Mouse (Mus musculus): ENCODE measurements around the gene Capn9. TPM values are rescaled to one million over a fixed set of nuclear protein-coding genes. Genes with fewer than 3 reads are reported as not detected.

Capn9 gene
- polyA plus RNA-seq, 1 experiment from 2014 or later: 0.39 TPM

- Histone ChIP-seq H3K4me2 (ENCODE audit: low read depth, low read length) (peak overlapping the region; percentile 27), H3K4me1 (ENCODE audit: control insufficient read depth, insufficient read depth, low read length) (peaks cover 57% of the 10 kb centered on the region), H3K4me3 (ENCODE audit: low read length) (no peak overlapping the region), H3K27me3 (ENCODE audit: control insufficient read depth, insufficient read depth, low read length) (no peaks in the 10 kb centered on the region), H3K9ac (ENCODE audit: low read length) (peak overlapping the region; percentile 65), H3K27ac (ENCODE audit: low read length) (peak overlapping the region; percentile 98), H3K36me3 (ENCODE audit: control insufficient read depth, insufficient read depth) (peaks cover 16% of the 10 kb centered on the region), H3K9me3 (replicated peaks; ENCODE audit: control insufficient read depth, low read length) (no peaks in the 10 kb centered on the region)
- WGBS: 15% methylated on average over 18 of the region's 18 CpGs
- ATAC-seq (replicated peaks; ENCODE audit: extremely low read depth, insufficient read depth, low FRiP score): peak; percentile 94
Observed at GRCm38 (mm10) chr8:124643540-124644339, 67.8 kb downstream of the Capn9 start.

GRCm38 (mm10) chr8:124648311-124648710 is 72.4 kb downstream of the Capn9 start:
- ATAC-seq (replicated peaks; ENCODE audit: extremely low read depth, insufficient read depth, low FRiP score): no peak
- Histone ChIP-seq H3K27me3 (ENCODE audit: control insufficient read depth, insufficient read depth, low read length) (no peaks in the 10 kb centered on the region), H3K4me3 (ENCODE audit: low read length) (no peak overlapping the region), H3K4me1 (ENCODE audit: control insufficient read depth, insufficient read depth, low read length) (peaks cover 75% of the 10 kb centered on the region), H3K9ac (ENCODE audit: low read length) (no peak overlapping the region), H3K27ac (ENCODE audit: low read length) (peak overlapping the region; percentile 70), H3K4me2 (ENCODE audit: low read depth, low read length) (no peak overlapping the region), H3K36me3 (ENCODE audit: control insufficient read depth, insufficient read depth) (peaks cover 12% of the 10 kb centered on the region; the same call in 1 of the 2 replicates), H3K9me3 (replicated peaks; ENCODE audit: control insufficient read depth, low read length) (no peaks in the 10 kb centered on the region)

GRCm38 (mm10) chr8:124651776-124652175 is 75.9 kb downstream of the Capn9 start:
- Histone ChIP-seq H3K4me1 (ENCODE audit: control insufficient read depth, insufficient read depth, low read length) (peaks cover 79% of the 10 kb centered on the region), H3K27me3 (ENCODE audit: control insufficient read depth, insufficient read depth, low read length) (no peaks in the 10 kb centered on the region), H3K9me3 (replicated peaks; ENCODE audit: control insufficient read depth, low read length) (no peaks in the 10 kb centered on the region), H3K4me2 (ENCODE audit: low read depth, low read length) (no peak overlapping the region; the same call in 1 of the 2 replicates), H3K9ac (ENCODE audit: low read length) (peak overlapping the region; percentile 33), H3K36me3 (ENCODE audit: control insufficient read depth, insufficient read depth) (peaks cover 13% of the 10 kb centered on the region; the same call in 1 of the 2 replicates), H3K27ac (ENCODE audit: low read length) (peak overlapping the region; percentile 99), H3K4me3 (ENCODE audit: low read length) (no peak overlapping the region)
- WGBS: 77% methylated on average over 20 of the region's 20 CpGs
- ATAC-seq (replicated peaks; ENCODE audit: extremely low read depth, insufficient read depth, low FRiP score): no peak

- H3K27ac ChIP-seq (ENCODE audit: low read length): peak overlapping the region; percentile 99
- H3K4me2 ChIP-seq (ENCODE audit: low read depth, low read length): peak overlapping the region; percentile 36
- peaks cover 83% of the 10 kb centered on the region for H3K4me1 ChIP-seq (ENCODE audit: control insufficient read depth, insufficient read depth, low read length)
- ATAC-seq (replicated peaks; ENCODE audit: extremely low read depth, insufficient read depth, low FRiP score): peak; percentile 88
- no peak overlapping the region for H3K4me3 ChIP-seq (ENCODE audit: low read length)
- 16% methylated on average over 4 of the region's 4 CpGs for WGBS
- H3K9ac ChIP-seq (ENCODE audit: low read length): peak overlapping the region; percentile 59
- peaks cover 13% of the 10 kb centered on the region; the same call in 1 of the 2 replicates for H3K36me3 ChIP-seq (ENCODE audit: control insufficient read depth, insufficient read depth)
- no peaks in the 10 kb centered on the region for H3K27me3 ChIP-seq (ENCODE audit: control insufficient read depth, insufficient read depth, low read length)
- no peaks in the 10 kb centered on the region for H3K9me3 ChIP-seq (replicated peaks; ENCODE audit: control insufficient read depth, low read length)
Observed at GRCm38 (mm10) chr8:124652546-124652945, 76.6 kb downstream of the Capn9 start.

GRCm38 (mm10) chr8:124653568-124654475 is 77.9 kb downstream of the Capn9 start:
- H3K4me1 ChIP-seq (ENCODE audit: control insufficient read depth, insufficient read depth, low read length): peaks cover 88% of the 10 kb centered on the region
- WGBS: 37% methylated on average over 28 of the region's 28 CpGs

GRCm38 (mm10) chr8:124657961-124658360 is 82.0 kb downstream of the Capn9 start:
- peak; percentile 50; the same call in 1 of the 2 replicates for ATAC-seq (replicated peaks; ENCODE audit: extremely low read depth, insufficient read depth, low FRiP score)
- Histone ChIP-seq H3K36me3 (ENCODE audit: control insufficient read depth, insufficient read depth) (0 out of 2 replicates have a peak, but pooled peaks cover 4% of the 10 kb centered on the region), H3K4me1 (ENCODE audit: control insufficient read depth, insufficient read depth, low read length) (peaks cover 82% of the 10 kb centered on the region), H3K9me3 (replicated peaks; ENCODE audit: control insufficient read depth, low read length) (no peaks in the 10 kb centered on the region), H3K9ac (ENCODE audit: low read length) (peak overlapping the region; percentile 59), H3K27ac (ENCODE audit: low read length) (peak overlapping the region; percentile 96), H3K4me3 (ENCODE audit: low read length) (peak overlapping the region; percentile 26), H3K4me2 (ENCODE audit: low read depth, low read length) (peak overlapping the region; percentile 56), H3K27me3 (ENCODE audit: control insufficient read depth, insufficient read depth, low read length) (no peaks in the 10 kb centered on the region)
- WGBS: 35% methylated on average over 7 of the region's 7 CpGs

More at GRCm38 (mm10) chr8:124653568-124654475, 77.9 kb downstream of the Capn9 start:
- peak overlapping the region; percentile 49 for H3K4me2 ChIP-seq (ENCODE audit: low read depth, low read length)
- no peak for ATAC-seq (replicated peaks; ENCODE audit: extremely low read depth, insufficient read depth, low FRiP score)
- peak overlapping the region; percentile 99 for H3K27ac ChIP-seq (ENCODE audit: low read length)
- H3K27me3 ChIP-seq (ENCODE audit: control insufficient read depth, insufficient read depth, low read length): no peaks in the 10 kb centered on the region
- peaks cover 13% of the 10 kb centered on the region; the same call in 1 of the 2 replicates for H3K36me3 ChIP-seq (ENCODE audit: control insufficient read depth, insufficient read depth)
- H3K9ac ChIP-seq (ENCODE audit: low read length): peak overlapping the region; percentile 30
- H3K4me3 ChIP-seq (ENCODE audit: low read length): no peak overlapping the region; the same call in 1 of the 2 replicates
- no peaks in the 10 kb centered on the region for H3K9me3 ChIP-seq (replicated peaks; ENCODE audit: control insufficient read depth, low read length)

- Histone ChIP-seq H3K27me3 (ENCODE audit: control insufficient read depth, insufficient read depth, low read length) (no peaks in the 10 kb centered on the region), H3K4me2 (ENCODE audit: low read depth, low read length) (peak overlapping the region; percentile 56), H3K36me3 (ENCODE audit: control insufficient read depth, insufficient read depth) (0 out of 2 replicates have a peak, but pooled peaks cover 4% of the 10 kb centered on the region), H3K4me3 (ENCODE audit: low read length) (peak overlapping the region; percentile 26), H3K27ac (ENCODE audit: low read length) (peak overlapping the region; percentile 96), H3K9me3 (replicated peaks; ENCODE audit: control insufficient read depth, low read length) (no peaks in the 10 kb centered on the region), H3K4me1 (ENCODE audit: control insufficient read depth, insufficient read depth, low read length) (peaks cover 77% of the 10 kb centered on the region), H3K9ac (ENCODE audit: low read length) (peak overlapping the region; percentile 59)
- ATAC-seq (replicated peaks; ENCODE audit: extremely low read depth, insufficient read depth, low FRiP score): peak; percentile 72
- WGBS: 13% methylated on average over 2 of the region's 2 CpGs
Observed at GRCm38 (mm10) chr8:124658415-124658814, 82.5 kb downstream of the Capn9 start.

GRCm38 (mm10) chr8:124661781-124662180 is 85.9 kb downstream of the Capn9 start:
- Histone ChIP-seq H3K4me3 (ENCODE audit: low read length) (peak overlapping the region; percentile 96), H3K36me3 (ENCODE audit: control insufficient read depth, insufficient read depth) (no peaks in the 10 kb centered on the region), H3K27me3 (ENCODE audit: control insufficient read depth, insufficient read depth, low read length) (no peaks in the 10 kb centered on the region), H3K9ac (ENCODE audit: low read length) (peak overlapping the region; percentile 100), H3K4me2 (ENCODE audit: low read depth, low read length) (peak overlapping the region; percentile 66), H3K9me3 (replicated peaks; ENCODE audit: control insufficient read depth, low read length) (no peaks in the 10 kb centered on the region), H3K4me1 (ENCODE audit: control insufficient read depth, insufficient read depth, low read length) (peaks cover 56% of the 10 kb centered on the region), H3K27ac (ENCODE audit: low read length) (peak overlapping the region; percentile 95)
- no peak for ATAC-seq (replicated peaks; ENCODE audit: extremely low read depth, insufficient read depth, low FRiP score)
- 9% methylated on average over 9 of the region's 9 CpGs for whole genome bisulfite sequencing
